Mouse (Mus musculus): ENCODE results near the gene Morn4. TPM values are rescaled to one million over a fixed set of nuclear protein-coding genes. Genes with fewer than 3 reads are reported as not detected.
"Not testable (repeated sequence)": the region's sequence is repeated elsewhere in the genome, so short reads cannot be mapped to it uniquely, and the experiment has no call there.

The Morn4 gene
- polyA plus RNA-seq, 1 experiment from 2014 or later = 166 TPM

DNA sequence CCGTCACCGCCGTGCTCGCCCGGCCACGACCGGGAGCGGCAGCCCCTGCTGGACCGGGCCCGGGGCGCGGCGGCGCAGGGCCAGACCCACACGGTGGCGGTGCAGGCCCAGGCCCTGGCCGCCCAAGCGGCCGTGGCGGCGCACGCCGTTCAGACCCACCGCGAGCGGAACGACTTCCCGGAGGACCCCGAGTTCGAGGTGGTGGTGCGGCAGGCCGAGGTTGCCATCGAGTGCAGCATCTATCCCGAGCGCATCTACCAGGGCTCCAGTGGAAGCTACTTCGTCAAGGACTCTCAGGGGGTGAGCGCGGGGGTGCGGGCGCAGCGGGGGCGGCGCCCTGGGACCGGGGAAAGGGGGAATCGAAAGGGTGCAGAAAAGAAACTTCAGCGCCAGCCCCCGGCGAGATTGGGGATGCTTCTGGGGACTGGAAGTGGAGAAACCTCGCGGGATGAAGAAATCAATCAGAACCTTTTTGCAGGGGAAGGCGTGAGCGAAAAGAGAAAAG is 4.5 kb upstream of the Morn4 start:
- under 1% methylated on average over 51 of the region's 52 CpGs for WGBS

DNA sequence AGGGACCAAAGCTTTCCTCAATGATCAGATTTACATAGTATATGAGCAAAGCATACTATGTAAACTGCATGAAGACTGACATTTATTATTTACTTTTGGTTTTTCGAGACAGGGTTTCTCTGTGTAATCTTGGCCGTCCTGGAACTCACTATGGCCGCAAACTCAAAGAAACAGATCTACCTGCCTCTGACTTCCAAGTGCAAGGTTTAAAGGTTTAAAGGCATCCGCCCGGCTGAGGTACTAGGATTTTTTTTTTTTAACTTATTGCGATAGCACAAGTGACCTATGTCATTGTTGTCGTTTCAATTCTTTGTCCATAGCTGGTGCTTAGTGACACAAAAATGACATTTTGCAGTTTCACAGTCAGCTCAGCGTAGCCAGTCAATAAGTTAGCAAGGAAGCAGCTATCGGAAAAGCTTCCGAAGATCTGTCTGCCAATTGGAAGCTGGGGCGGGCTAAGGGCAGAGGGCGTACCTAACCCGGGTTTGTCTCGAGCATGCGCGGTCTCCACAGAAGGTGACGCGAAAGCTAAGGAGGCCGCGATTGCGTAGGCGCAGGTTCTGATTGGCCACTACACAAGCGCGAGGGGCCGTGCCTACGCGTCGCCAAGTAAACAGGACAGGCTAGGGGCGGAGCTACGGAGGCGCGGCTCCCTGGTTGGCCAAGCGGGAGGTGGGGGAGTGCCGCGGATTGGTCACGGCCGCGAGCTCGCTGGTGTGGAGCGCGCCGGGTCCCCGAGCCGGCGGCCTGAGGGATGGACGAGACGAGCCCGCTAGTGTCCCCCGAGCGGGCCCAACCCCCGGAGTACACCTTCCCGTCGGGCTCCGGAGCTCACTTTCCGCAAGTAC is 3.8 kb upstream of the Morn4 start, which contains the start of gene Pi4k2a:
TSS of gene Pi4k2a (plus strand) at position 723 of the 848 bp plus-strand sequence.
- Histone ChIP-seq H3K27me3 (replicated peaks; ENCODE audit: control insufficient read depth, insufficient read depth, low read length) (no peaks in the 10 kb centered on the region), H3K9ac (ENCODE audit: low read length) (peak within 1 kb of the TSS; percentile 90), H3K36me3 (ENCODE audit: control insufficient read depth, insufficient read depth, low read length) (0 out of 2 replicates have a peak, but pooled peaks cover 6% of the 10 kb centered on the region), H3K4me1 (ENCODE audit: control insufficient read depth, insufficient read depth, low read length) (peaks cover 23% of the 10 kb centered on the region), H3K4me3 (ENCODE audit: low read depth, low read length) (peak within 1 kb of the TSS; percentile 91), H3K9me3 (replicated peaks; ENCODE audit: control insufficient read depth, low read length) (no peaks in the 10 kb centered on the region), H3K4me2 (ENCODE audit: low read length) (peak within 1 kb of the TSS; percentile 89), H3K27ac (ENCODE audit: low read depth, low read length) (peak within 1 kb of the TSS; percentile 77)
- peak; percentile 98 for ATAC-seq
- DNase-seq (ENCODE audit: low spot score) = peak; percentile 100
- WGBS = under 1% methylated on average over 43 of the region's 55 CpGs

More for the DNA sequence above, 4.5 kb upstream of the Morn4 start:
- H3K9ac ChIP-seq (ENCODE audit: low read length) = peak overlapping the region; percentile 90
- peak overlapping the region; percentile 91 for H3K4me3 ChIP-seq (ENCODE audit: low read depth, low read length)
- ATAC-seq (peak; percentile 52), DNase-seq (ENCODE audit: low spot score) (no peak)
- H3K4me2 ChIP-seq (ENCODE audit: low read length) = peak overlapping the region; percentile 89
- no peaks in the 10 kb centered on the region for H3K27me3 ChIP-seq (replicated peaks; ENCODE audit: control insufficient read depth, insufficient read depth, low read length)
- peaks cover 10% of the 10 kb centered on the region; the same call in 1 of the 2 replicates for H3K36me3 ChIP-seq (ENCODE audit: control insufficient read depth, insufficient read depth, low read length)
- peak overlapping the region; percentile 77 for H3K27ac ChIP-seq (ENCODE audit: low read depth, low read length)
- H3K4me1 ChIP-seq (ENCODE audit: control insufficient read depth, insufficient read depth, low read length) = peaks cover 20% of the 10 kb centered on the region
- H3K9me3 ChIP-seq (replicated peaks; ENCODE audit: control insufficient read depth, low read length) = no peaks in the 10 kb centered on the region

DNA sequence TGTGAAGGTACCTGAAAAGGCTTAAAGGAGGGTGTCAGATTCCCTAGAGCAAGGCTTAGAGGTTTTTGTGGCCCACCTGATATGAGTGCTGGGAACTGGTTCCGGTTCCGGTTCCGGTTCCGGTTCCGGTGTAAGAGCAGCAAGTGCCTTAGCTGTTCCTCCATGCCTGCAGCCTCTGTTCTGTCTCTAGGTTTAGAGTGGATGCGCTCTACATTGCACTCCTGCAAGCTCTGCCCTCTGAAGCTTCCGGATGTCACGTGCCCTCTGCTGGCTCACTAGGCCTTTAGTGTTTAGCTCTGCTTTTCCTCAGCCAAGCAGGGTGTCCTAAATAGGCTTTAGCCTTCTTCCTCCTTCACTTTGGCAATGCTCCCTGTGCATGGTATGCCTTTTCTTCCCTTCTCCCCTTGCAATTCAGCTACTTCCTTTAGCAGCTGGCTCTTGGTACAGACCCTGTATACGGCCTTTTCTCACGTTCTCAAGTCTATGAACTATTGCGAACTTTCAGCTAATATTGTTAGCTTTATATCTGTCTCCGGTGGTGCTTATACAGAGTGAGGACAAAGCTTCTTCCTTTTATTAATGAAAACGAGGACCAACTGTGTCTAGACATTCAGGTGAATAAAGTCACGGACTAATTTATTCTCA is 3.1 kb upstream of the Morn4 start:
- Histone ChIP-seq H3K4me3 (ENCODE audit: low read depth, low read length) (no peak overlapping the region), H3K27me3 (replicated peaks; ENCODE audit: control insufficient read depth, insufficient read depth, low read length) (no peaks in the 10 kb centered on the region), H3K9me3 (replicated peaks; ENCODE audit: control insufficient read depth, low read length) (no peaks in the 10 kb centered on the region), H3K4me2 (ENCODE audit: low read length) (peak overlapping the region; percentile 62), H3K36me3 (ENCODE audit: control insufficient read depth, insufficient read depth, low read length) (0 out of 2 replicates have a peak, but pooled peaks cover 6% of the 10 kb centered on the region), H3K27ac (ENCODE audit: low read depth, low read length) (peak overlapping the region; percentile 22), H3K9ac (ENCODE audit: low read length) (no peak overlapping the region), H3K4me1 (ENCODE audit: control insufficient read depth, insufficient read depth, low read length) (peaks cover 23% of the 10 kb centered on the region)
- ATAC-seq (no peak), DNase-seq (ENCODE audit: low spot score) (peak; percentile 52)
- WGBS = 26% methylated on average over 14 of the region's 14 CpGs

DNA sequence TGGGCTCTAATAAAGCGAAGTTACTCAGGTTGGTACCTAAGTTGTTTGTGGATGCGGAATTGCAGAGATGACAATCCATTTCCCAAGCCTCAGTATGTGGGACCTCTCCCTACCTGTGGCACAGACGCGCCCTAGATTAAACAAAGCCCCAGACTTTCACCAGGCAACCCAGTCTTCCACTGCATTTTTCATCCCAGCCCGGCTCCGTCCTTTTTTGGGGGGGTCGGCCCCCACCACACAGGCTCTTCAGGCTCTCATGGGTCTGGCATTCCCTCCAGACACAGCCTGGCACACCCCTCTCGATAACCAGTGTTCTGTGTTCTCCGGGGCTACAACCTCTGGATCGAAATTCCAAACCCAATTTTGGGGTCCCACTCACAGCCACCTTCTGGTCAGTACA is 467 bp downstream of the Morn4 start:
- ATAC-seq = no peak; the same call in 1 of the 2 replicates
- WGBS = 5% methylated on average over 10 of the region's 10 CpGs
- H3K36me3 ChIP-seq (ENCODE audit: control insufficient read depth, insufficient read depth, low read length) = no peaks in the 10 kb centered on the region

DNA sequence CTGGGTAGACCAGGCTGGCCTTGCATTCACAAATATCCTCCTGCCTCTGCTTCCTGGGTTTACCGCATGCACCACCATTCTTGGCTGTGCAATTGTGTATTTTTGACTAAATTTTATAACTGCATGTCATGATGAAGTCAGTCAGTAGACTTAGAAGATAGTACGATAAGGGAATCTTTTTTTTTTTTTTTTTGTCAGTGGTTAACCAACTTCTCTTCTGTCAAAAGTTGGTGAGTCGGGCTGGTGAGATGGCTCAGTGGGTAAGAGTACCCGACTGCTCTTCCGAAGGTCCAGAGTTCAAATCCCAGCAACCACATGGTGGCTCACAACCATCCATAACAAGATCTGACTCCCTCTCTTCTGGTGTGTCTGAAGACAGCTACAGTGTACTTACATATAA is 4.5 kb downstream of the Morn4 start:
- ATAC-seq; H3K36me3 ChIP-seq (ENCODE audit: control insufficient read depth, insufficient read depth, low read length); H3K4me1 ChIP-seq (ENCODE audit: control insufficient read depth, insufficient read depth, low read length); H3K4me2 ChIP-seq (ENCODE audit: low read length); H3K27me3 ChIP-seq (replicated peaks; ENCODE audit: control insufficient read depth, insufficient read depth, low read length); H3K9me3 ChIP-seq (replicated peaks; ENCODE audit: control insufficient read depth, low read length); H3K4me3 ChIP-seq (ENCODE audit: low read depth, low read length); H3K27ac ChIP-seq (ENCODE audit: low read depth, low read length); DNase-seq (ENCODE audit: low spot score); H3K9ac ChIP-seq (ENCODE audit: low read length): not testable (repeated sequence)
- 94% methylated on average over 5 of the region's 5 CpGs for WGBS

More for the DNA sequence above, 467 bp downstream of the Morn4 start:
- peak overlapping the region; percentile 75 for H3K4me3 ChIP-seq (ENCODE audit: low read depth, low read length)
- peaks cover 12% of the 10 kb centered on the region; the same call in 1 of the 2 replicates for H3K4me1 ChIP-seq (ENCODE audit: control insufficient read depth, insufficient read depth, low read length)
- no peaks in the 10 kb centered on the region for H3K9me3 ChIP-seq (replicated peaks; ENCODE audit: control insufficient read depth, low read length)
- peak overlapping the region; percentile 74 for H3K4me2 ChIP-seq (ENCODE audit: low read length)
- H3K27ac ChIP-seq (ENCODE audit: low read depth, low read length) = peak overlapping the region; percentile 52; the same call in 1 of the 2 replicates
- DNase-seq (ENCODE audit: low spot score) = no peak
- no peaks in the 10 kb centered on the region for H3K27me3 ChIP-seq (replicated peaks; ENCODE audit: control insufficient read depth, insufficient read depth, low read length)
- H3K9ac ChIP-seq (ENCODE audit: low read length) = peak overlapping the region; percentile 80

DNA sequence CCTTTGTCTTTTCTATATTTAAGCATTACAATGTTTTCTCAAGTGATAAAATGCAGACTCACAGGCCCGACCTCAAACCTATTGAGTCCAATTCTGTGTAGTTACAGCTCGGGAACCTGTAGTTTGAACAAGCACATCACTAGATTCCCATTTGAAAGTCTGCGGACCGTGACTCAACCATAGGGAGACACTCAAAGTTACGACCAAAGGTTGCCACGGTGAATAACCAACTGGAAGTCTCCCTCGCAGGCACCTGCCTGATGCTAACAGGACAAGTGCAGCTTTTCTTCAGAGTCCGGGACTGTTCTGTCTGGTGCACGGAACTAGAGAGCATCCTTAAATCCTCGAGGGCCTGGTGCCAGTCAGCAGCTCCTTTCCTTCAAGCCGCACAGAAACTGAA is 5.7 kb downstream of the Morn4 start:
- H3K36me3 ChIP-seq (ENCODE audit: control insufficient read depth, insufficient read depth, low read length) = peaks cover 16% of the 10 kb centered on the region
- no peak overlapping the region for H3K4me3 ChIP-seq (ENCODE audit: low read depth, low read length)
- H3K9ac ChIP-seq (ENCODE audit: low read length) = no peak overlapping the region
- DNase-seq (ENCODE audit: low spot score) (no peak), ATAC-seq (no peak)
- WGBS = 87% methylated on average over 11 of the region's 11 CpGs
- no peak overlapping the region for H3K4me2 ChIP-seq (ENCODE audit: low read length)
- no peak overlapping the region for H3K27ac ChIP-seq (ENCODE audit: low read depth, low read length)
- no peaks in the 10 kb centered on the region for H3K9me3 ChIP-seq (replicated peaks; ENCODE audit: control insufficient read depth, low read length)
- H3K4me1 ChIP-seq (ENCODE audit: control insufficient read depth, insufficient read depth, low read length) = 0 out of 2 replicates have a peak, but pooled peaks cover 1% of the 10 kb centered on the region
- no peaks in the 10 kb centered on the region for H3K27me3 ChIP-seq (replicated peaks; ENCODE audit: control insufficient read depth, insufficient read depth, low read length)

DNA sequence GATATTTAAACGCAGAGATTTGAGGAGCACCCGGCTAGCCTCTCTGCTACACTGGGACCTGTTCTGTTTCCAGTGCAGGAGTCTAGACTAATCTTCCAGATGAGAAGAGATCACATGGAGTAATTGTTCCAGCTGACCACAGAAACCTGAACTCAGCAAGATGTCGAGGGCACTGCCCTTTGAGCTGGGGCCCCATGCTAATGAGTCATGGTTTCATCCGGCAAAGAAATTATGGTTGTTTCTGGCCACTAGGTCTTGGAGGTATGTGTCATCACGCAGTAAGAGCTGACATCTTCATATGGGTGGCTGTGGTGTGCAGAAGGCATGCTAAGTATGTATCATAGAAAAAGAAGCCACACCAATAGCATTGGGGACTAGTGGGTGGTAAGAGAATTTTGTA is 6.2 kb downstream of the Morn4 start:
- H3K27ac ChIP-seq (ENCODE audit: low read depth, low read length) = no peak overlapping the region
- H3K9ac ChIP-seq (ENCODE audit: low read length) = no peak overlapping the region
- no peak overlapping the region for H3K4me2 ChIP-seq (ENCODE audit: low read length)
- peaks cover 22% of the 10 kb centered on the region for H3K36me3 ChIP-seq (ENCODE audit: control insufficient read depth, insufficient read depth, low read length)
- H3K27me3 ChIP-seq (replicated peaks; ENCODE audit: control insufficient read depth, insufficient read depth, low read length) = no peaks in the 10 kb centered on the region
- 84% methylated on average over 5 of the region's 5 CpGs for WGBS
- no peaks in the 10 kb centered on the region for H3K9me3 ChIP-seq (replicated peaks; ENCODE audit: control insufficient read depth, low read length)
- no peak for ATAC-seq
- no peaks in the 10 kb centered on the region for H3K4me1 ChIP-seq (ENCODE audit: control insufficient read depth, insufficient read depth, low read length)
- no peak for DNase-seq (ENCODE audit: low spot score)
- no peak overlapping the region for H3K4me3 ChIP-seq (ENCODE audit: low read depth, low read length)

DNA sequence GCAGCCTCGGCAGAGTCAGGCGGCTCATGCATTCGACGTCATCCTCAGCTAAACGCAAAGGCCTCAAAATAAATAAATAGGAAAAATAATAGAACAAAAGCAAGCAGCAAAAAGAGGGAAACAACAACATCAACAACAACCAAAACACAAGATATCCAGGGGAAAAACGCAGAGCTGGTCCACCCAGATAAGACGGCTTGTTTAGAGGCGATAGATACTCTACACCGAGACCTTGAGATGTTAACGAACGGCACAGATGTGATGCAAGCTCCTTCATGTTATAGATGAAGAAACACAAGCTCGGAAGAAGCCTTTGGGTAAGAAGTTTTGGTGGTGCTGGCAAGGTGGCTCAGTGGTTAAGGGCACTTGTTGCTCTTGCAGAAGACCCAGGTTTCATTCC is 7.2 kb downstream of the Morn4 start:
- WGBS = 94% methylated on average over 12 of the region's 12 CpGs
- H3K9ac ChIP-seq (ENCODE audit: low read length) = no peak overlapping the region
- H3K27ac ChIP-seq (ENCODE audit: low read depth, low read length) = no peak overlapping the region
- H3K4me2 ChIP-seq (ENCODE audit: low read length) = no peak overlapping the region
- H3K36me3 ChIP-seq (ENCODE audit: control insufficient read depth, insufficient read depth, low read length) = peaks cover 31% of the 10 kb centered on the region
- DNase-seq (ENCODE audit: low spot score) (no peak), ATAC-seq (no peak)
- no peaks in the 10 kb centered on the region for H3K27me3 ChIP-seq (replicated peaks; ENCODE audit: control insufficient read depth, insufficient read depth, low read length)
- H3K4me1 ChIP-seq (ENCODE audit: control insufficient read depth, insufficient read depth, low read length) = no peaks in the 10 kb centered on the region
- H3K4me3 ChIP-seq (ENCODE audit: low read depth, low read length) = no peak overlapping the region
- no peaks in the 10 kb centered on the region for H3K9me3 ChIP-seq (replicated peaks; ENCODE audit: control insufficient read depth, low read length)

Measured in forebrain, embryonic 14.5 days (tissue).